Mouse (Mus musculus) heart, embryonic 11.5 days (tissue): ENCODE results near the gene Prps2. TPM values are rescaled to one million over a fixed set of nuclear protein-coding genes. Genes with fewer than 3 reads are reported as not detected.

Experiments used
- ATAC-seq: fragments of 200-750 bp; cut with Nextera tagmentation; replicated peaks from 2 replicates; pipeline ENCODE4 v1.8.0; 2017; ENCODE audit warnings: moderate library complexity; ENCODE audit not compliant: insufficient number of reproducible peaks, low FRiP score, low TSS enrichment
- H3K27ac ChIP-seq: fragments of 300-500 bp; sonication (generic); 2 replicates; pipeline ENCODE4 v1.5.1; 2014; ENCODE audit warnings: mild to moderate bottlenecking, low read depth, low read length
- H3K27me3 ChIP-seq: fragments of 300-500 bp; sonication (generic); 2 replicates; pipeline ENCODE4 v1.6.1; 2014; ENCODE audit warnings: mild to moderate bottlenecking, low read length, mixed read lengths; ENCODE audit not compliant: control insufficient read depth, insufficient read depth
- H3K36me3 ChIP-seq: fragments of 300-500 bp; sonication (generic); 2 replicates; pipeline ENCODE4 v1.6.1; 2014; ENCODE audit warnings: mild to moderate bottlenecking, low read length, moderate library complexity, mixed read lengths; ENCODE audit not compliant: control insufficient read depth, insufficient read depth
- H3K4me1 ChIP-seq: fragments of 300-500 bp; sonication (generic); 2 replicates; pipeline ENCODE4 v1.6.1; 2014; ENCODE audit warnings: low read length; ENCODE audit not compliant: control insufficient read depth, insufficient read depth
- H3K4me2 ChIP-seq: fragments of 300-500 bp; sonication (generic); 2 replicates; pipeline ENCODE4 v1.6.1; 2014; ENCODE audit warnings: mild to moderate bottlenecking, moderate library complexity
- H3K4me3 ChIP-seq: fragments of 300-500 bp; sonication (generic); 2 replicates; pipeline ENCODE4 v1.5.1; 2014; ENCODE audit warnings: low read depth, low read length
- H3K9ac ChIP-seq: fragments of 300-500 bp; sonication (generic); 2 replicates; pipeline ENCODE4 v1.6.1; 2014; ENCODE audit warnings: mild to moderate bottlenecking, low read depth, low read length, moderate library complexity
- H3K9me3 ChIP-seq: fragments of 300-500 bp; sonication (generic); replicated peaks from 2 replicates; pipeline ENCODE4 v1.6.1; 2016; ENCODE audit warnings: low read length; ENCODE audit not compliant: control insufficient read depth
- WGBS: fragments of 180-500 bp; shearing (Covaris S2); extraction: QIAGEN DNeasy Blood & Tissue Kit; methylation state at CpG from one replicate; pipeline ENCODE4 v1.1.7; 2014; ENCODE audit not compliant: insufficient replicate concordance; 5-methylcytosine and 5-hydroxymethylcytosine counted together
- polyA plus RNA-seq: library from polyadenylated mRNA; unstranded; fragments of >200 nt; fragmentation: Nextera tagmentation; extraction: Ambion mirVana; gene quantifications from 2 replicates; pipeline ENCODE4 v1.2.1, GENCODE M21; 2014

Prps2 gene
- polyA plus RNA-seq, 1 experiment from 2014 or later: 30.0 TPM

DNA sequence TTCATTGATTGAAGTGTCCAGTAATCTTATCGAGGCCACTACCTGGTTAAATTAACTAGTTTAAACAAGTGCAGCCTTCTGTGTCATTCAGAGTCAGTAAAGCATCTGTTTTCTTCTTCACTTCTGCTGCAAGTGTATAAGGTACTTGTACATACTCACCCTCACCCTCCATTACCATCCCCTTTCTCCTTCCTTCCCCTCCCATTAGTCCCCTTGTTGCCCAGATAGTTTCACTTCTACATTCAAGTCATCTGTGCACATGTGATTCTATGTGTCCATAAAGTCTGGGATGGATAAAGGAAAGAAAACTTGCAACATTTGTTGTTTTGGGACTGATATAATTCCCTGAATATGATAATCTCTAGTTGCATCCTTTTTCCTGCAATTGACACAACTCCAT, 48.0 kb downstream of the Prps2 start:
- Histone ChIP-seq H3K36me3 (no peaks in the 10 kb centered on the region), H3K27ac (no peak overlapping the region), H3K9ac (no peak overlapping the region), H3K4me2 (no peak overlapping the region), H3K9me3 (no peaks in the 10 kb centered on the region), H3K27me3 (no peaks in the 10 kb centered on the region), H3K4me1 (no peaks in the 10 kb centered on the region), H3K4me3 (no peak overlapping the region)
- ATAC-seq: no peak
- 83% methylated on average over 1 of the region's 1 CpGs for WGBS

DNA sequence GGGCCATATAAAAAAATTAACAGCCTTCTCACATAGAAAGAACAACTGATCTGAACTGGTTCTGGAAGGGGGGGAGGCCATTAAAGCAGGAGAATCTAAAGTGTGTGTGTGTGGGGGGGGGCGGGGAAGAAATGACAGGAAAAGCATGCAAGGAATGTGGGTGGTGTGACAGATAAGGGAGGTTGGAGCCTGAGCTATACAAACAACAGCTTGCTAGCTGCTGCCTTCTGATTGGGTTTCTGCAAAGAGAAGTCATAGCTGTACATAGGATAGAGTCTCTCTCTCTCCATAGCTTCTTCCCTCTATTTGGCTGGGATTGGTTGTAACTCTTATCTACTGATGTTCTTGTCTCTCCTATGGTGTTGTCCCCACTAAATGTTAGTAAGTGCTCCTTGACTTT, 49.9 kb downstream of the Prps2 start:
- H3K27ac ChIP-seq: no peak overlapping the region; the same call in 1 of the 2 replicates
- H3K9me3 ChIP-seq: no peaks in the 10 kb centered on the region
- WGBS: 50% methylated on average over 1 of the region's 1 CpGs
- no peak; the same call in 1 of the 2 replicates for ATAC-seq
- no peaks in the 10 kb centered on the region for H3K4me1 ChIP-seq
- H3K4me3 ChIP-seq: no peak overlapping the region
- H3K27me3 ChIP-seq: no peaks in the 10 kb centered on the region
- H3K36me3 ChIP-seq: no peaks in the 10 kb centered on the region
- H3K9ac ChIP-seq: no peak overlapping the region
- H3K4me2 ChIP-seq: no peak overlapping the region

DNA sequence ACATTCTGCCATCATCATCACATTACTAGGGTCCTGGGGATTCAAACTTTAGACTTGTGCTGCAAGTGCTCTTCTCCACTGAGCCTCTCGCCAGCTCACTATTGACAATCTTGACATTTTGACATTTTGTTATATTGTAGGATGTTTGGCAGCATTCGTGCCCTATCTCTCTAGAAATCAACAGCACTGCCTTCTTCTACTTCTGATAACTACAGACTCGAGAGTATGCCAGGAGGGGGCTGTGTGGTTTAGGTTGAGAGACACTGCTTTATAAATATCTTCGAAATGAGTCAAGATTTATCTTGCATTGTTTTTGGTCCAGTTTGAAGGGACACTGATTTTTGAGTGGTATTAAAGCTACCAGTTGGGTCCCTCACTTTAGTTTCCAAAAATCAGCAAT, 51.6 kb downstream of the Prps2 start:
- Histone ChIP-seq H3K9ac (no peak overlapping the region), H3K36me3 (no peaks in the 10 kb centered on the region), H3K27ac (no peak overlapping the region), H3K4me3 (no peak overlapping the region), H3K4me2 (no peak overlapping the region), H3K27me3 (no peaks in the 10 kb centered on the region), H3K4me1 (no peaks in the 10 kb centered on the region), H3K9me3 (no peaks in the 10 kb centered on the region)
- ATAC-seq: no peak
- 66% methylated on average over 4 of the region's 4 CpGs for WGBS

DNA sequence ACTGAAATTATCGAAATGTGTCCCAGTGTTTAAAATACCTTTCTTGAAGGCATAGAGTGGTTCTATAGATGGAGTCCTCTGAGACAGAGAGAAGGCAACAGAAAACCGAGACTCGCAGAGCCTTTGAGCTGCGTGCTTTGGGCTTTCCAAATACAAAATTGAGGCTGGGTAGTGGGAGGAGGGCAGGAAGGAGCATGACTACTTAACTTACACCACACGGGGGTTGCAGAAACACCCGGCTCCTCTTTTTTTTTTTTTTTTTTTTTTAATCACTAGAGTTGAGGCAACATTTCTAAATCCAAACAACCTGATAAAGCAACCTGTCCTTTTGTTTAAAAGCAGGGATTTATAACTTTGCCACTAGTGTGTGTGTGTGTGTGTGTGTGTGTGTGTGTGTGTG, 52.1 kb downstream of the Prps2 start, which contains the start of gene Tlr7:
Gene Tlr7 (minus strand): TSS at position 160 of the 400 bp plus-strand sequence.
- no peak within 1 kb of the TSS for H3K9ac ChIP-seq
- H3K36me3 ChIP-seq: no peaks in the 10 kb centered on the region
- H3K27me3 ChIP-seq: no peaks in the 10 kb centered on the region
- no peaks in the 10 kb centered on the region for H3K4me1 ChIP-seq
- no peak within 1 kb of the TSS for H3K4me3 ChIP-seq
- H3K27ac ChIP-seq: no peak within 1 kb of the TSS
- 77% methylated on average over 6 of the region's 6 CpGs for WGBS
- no peak within 1 kb of the TSS for H3K4me2 ChIP-seq
- ATAC-seq: no peak
- H3K9me3 ChIP-seq: no peaks in the 10 kb centered on the region

DNA sequence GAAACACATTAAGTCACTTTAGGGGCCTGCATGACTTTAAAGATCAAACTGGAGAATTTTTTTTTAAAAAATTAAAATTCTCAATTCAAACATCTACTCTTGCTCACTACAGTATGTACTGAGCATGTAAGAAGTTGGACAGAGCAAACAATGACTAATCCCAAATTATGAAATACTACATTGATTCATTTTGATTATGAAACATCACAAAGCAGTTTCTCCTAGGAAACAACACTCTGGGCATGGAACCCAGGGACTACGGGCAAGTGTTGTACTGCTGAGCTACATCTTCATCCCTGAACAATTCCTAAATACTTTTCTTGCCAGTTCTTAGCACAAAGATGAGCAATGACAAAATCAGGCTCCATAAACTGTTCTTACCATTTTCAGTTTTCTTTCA, 52.9 kb downstream of the Prps2 start:
- Histone ChIP-seq H3K4me1 (no peaks in the 10 kb centered on the region), H3K27ac (no peak overlapping the region), H3K4me3 (no peak overlapping the region), H3K9me3 (no peaks in the 10 kb centered on the region), H3K27me3 (no peaks in the 10 kb centered on the region), H3K9ac (no peak overlapping the region), H3K36me3 (no peaks in the 10 kb centered on the region), H3K4me2 (no peak overlapping the region)
- WGBS: 89% methylated on average over 1 of the region's 1 CpGs
- ATAC-seq: no peak

DNA sequence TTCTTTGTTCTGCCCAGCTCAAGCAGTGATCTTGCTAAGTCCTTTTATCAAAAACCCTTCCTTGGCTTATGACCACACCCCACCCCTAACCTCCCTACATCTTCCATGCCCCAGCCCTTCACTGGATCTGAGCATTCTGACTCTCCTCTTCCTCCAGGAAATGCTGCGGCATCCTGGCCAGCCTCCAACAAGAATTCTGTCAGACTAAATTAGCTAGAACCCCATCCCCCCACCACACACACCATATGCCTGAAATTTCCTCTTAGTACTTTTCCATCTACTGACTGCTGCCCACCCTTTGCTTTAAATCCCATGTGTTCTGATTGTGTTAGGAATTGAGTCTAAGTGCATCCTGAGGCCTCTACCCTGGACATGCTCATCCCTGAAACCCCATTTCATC, 53.5 kb downstream of the Prps2 start:
- H3K4me2 ChIP-seq: no peak overlapping the region
- ATAC-seq: no peak
- no peaks in the 10 kb centered on the region for H3K9me3 ChIP-seq
- no peaks in the 10 kb centered on the region for H3K27me3 ChIP-seq
- WGBS: 64% methylated on average over 1 of the region's 1 CpGs
- H3K4me3 ChIP-seq: no peak overlapping the region
- no peak overlapping the region for H3K9ac ChIP-seq
- H3K36me3 ChIP-seq: no peaks in the 10 kb centered on the region
- no peak overlapping the region for H3K27ac ChIP-seq
- no peaks in the 10 kb centered on the region for H3K4me1 ChIP-seq

DNA sequence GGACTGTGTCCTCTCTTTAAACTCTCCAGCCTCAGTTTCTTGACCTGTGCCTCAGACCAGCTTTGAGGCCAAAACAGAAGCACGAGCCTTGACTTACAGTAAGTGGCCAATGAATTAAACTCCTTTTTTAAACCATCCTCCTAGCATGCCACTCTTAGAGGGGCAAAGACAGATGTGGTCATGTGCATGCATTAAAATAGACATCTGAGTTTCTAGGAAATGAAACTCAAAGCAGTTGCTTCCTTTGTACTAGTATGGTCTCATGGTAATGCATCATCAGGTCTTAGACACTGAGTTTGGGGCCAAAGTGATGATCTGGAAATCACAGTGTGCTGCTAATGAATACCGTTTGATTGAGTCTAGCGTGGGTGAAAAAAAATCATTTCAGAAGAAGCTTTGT, 54.0 kb downstream of the Prps2 start:
- Histone ChIP-seq H3K27ac (no peak overlapping the region), H3K4me1 (no peaks in the 10 kb centered on the region), H3K36me3 (no peaks in the 10 kb centered on the region), H3K4me2 (no peak overlapping the region), H3K4me3 (no peak overlapping the region), H3K9me3 (no peaks in the 10 kb centered on the region), H3K27me3 (no peaks in the 10 kb centered on the region), H3K9ac (no peak overlapping the region)
- ATAC-seq: no peak
- 87% methylated on average over 3 of the region's 3 CpGs for WGBS

DNA sequence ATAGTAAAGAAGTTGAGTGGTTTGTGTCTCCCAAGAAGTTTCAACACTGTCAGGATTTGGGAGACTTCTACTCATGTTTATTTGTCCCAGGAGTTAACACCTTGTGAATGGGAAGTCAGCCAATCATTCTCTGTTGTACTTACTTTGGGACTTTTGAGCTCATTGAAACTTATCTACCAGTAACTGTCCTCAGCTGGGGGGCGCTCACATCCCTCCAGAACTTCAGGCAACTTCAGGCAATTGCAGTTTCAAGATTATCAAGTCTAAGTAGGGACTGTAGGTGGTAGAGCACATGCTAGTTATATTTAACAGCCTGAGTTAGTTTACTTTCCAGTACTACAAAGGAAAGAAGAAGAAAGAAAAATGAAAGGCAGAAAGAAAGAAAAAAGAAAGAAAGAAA, 58.8 kb downstream of the Prps2 start:
- Histone ChIP-seq H3K9ac (no peak overlapping the region), H3K36me3 (no peaks in the 10 kb centered on the region), H3K4me1 (no peaks in the 10 kb centered on the region), H3K4me3 (no peak overlapping the region), H3K4me2 (no peak overlapping the region), H3K9me3 (no peaks in the 10 kb centered on the region), H3K27ac (no peak overlapping the region), H3K27me3 (no peaks in the 10 kb centered on the region)
- WGBS: 40% methylated on average over 1 of the region's 1 CpGs
- no peak for ATAC-seq

DNA sequence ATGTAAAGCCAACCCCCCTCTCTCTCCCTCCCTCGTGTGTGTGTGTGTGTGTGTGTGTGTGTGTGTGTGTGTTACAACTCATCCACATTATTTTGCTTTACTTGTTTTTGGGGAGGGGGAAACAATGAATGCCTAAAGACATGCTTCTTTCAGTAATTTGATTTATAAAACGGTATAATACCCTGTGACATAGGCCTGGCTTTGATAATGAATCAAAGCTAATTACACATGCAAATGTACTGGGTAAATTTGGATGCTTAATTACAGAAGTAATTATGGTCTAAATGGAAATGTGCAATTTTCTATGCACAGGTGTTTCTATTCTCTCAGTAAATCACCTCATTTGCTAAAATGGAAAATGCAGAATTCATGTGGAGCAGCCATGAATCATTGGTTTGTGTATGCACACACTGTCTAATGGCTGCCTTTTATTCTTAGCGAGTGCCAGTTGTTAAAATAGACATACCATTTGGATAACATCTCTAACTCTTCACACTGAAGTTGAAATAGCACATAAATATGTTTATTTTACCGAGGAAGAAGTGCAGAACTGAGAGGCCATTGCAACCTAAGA, 61.2 kb downstream of the Prps2 start:
- H3K9me3 ChIP-seq: no peaks in the 10 kb centered on the region
- H3K27me3 ChIP-seq: no peaks in the 10 kb centered on the region
- no peaks in the 10 kb centered on the region for H3K4me1 ChIP-seq
- H3K4me3 ChIP-seq: no peak overlapping the region
- no peak overlapping the region for H3K9ac ChIP-seq
- no peak overlapping the region for H3K4me2 ChIP-seq
- ATAC-seq: no peak
- H3K27ac ChIP-seq: no peak overlapping the region
- 67% methylated on average over 4 of the region's 4 CpGs for WGBS
- no peaks in the 10 kb centered on the region for H3K36me3 ChIP-seq
